Mouse (Mus musculus) adrenal gland, postnatal 14 days (tissue): ENCODE data around the gene Ndufb2. TPM values are rescaled to one million over a fixed set of nuclear protein-coding genes. Genes with fewer than 3 reads are reported as not detected.
A peak's percentile ranks its signal among the peaks of the same experiment; 100 is the strongest.

ENCODE experiments used
- DNase-seq: peaks from one replicate; pipeline ENCODE4 v3.0.0; 2021; ENCODE audit warnings: mixed read lengths
- total RNA-seq: library from RNA; stranded (reverse); gene quantifications from 2 replicates; pipeline ENCODE4 v1.2.3, GENCODE M21; 2021

The Ndufb2 gene
- total RNA-seq, 1 experiment from 2014 or later = 288 TPM

- no peak for DNase-seq
Observed at GRCm38 (mm10) chr6:39579552-39579951, 12.8 kb upstream of the Ndufb2 start.

- DNase-seq = no peak
Observed at GRCm38 (mm10) chr6:39580558-39580957, 11.8 kb upstream of the Ndufb2 start.

GRCm38 (mm10) chr6:39581087-39581784, 11.1 kb upstream of the Ndufb2 start:
- no peak for DNase-seq

- DNase-seq = peak; percentile 21
Observed at GRCm38 (mm10) chr6:39585517-39585916, 6.9 kb upstream of the Ndufb2 start, which contains the start of gene Gm42420. TSS of gene Gm42420 (plus strand) at chr6:39585753.

- no peak for DNase-seq
Observed at GRCm38 (mm10) chr6:39591481-39591880, 893 bp upstream of the Ndufb2 start.

- no peak for DNase-seq
Observed at GRCm38 (mm10) chr6:39600851-39601250, 8.5 kb downstream of the Ndufb2 start.

- no peak for DNase-seq
Observed at GRCm38 (mm10) chr6:39601828-39602227, 9.5 kb downstream of the Ndufb2 start.

- no peak for DNase-seq
Observed at GRCm38 (mm10) chr6:39604565-39604964, 12.2 kb downstream of the Ndufb2 start.

GRCm38 (mm10) chr6:39606056-39606455, 13.7 kb downstream of the Ndufb2 start:
- DNase-seq = no peak

- no peak for DNase-seq
Observed at GRCm38 (mm10) chr6:39606862-39607261, 14.5 kb downstream of the Ndufb2 start.

- DNase-seq = no peak
Observed at GRCm38 (mm10) chr6:39607365-39607764, 15.0 kb downstream of the Ndufb2 start.

- DNase-seq = no peak
Observed at GRCm38 (mm10) chr6:39610207-39610606, 17.8 kb downstream of the Ndufb2 start.

GRCm38 (mm10) chr6:39611296-39611695, 18.9 kb downstream of the Ndufb2 start:
- DNase-seq = no peak

Other genes with a start within 250 kb of the Ndufb2 start
- gene Slc37a3, start 214.9 kb upstream of the Ndufb2 start, total RNA-seq = 32.3 and 36.5 TPM in 2 replicates
- 0.48 and 1.4 TPM in 2 replicates for gene Rab19, start 211.4 kb upstream of the Ndufb2 start, total RNA-seq
- gene Mkrn1, start 172.1 kb upstream of the Ndufb2 start, total RNA-seq = 94.2 and 101 TPM in 2 replicates
- gene Dennd2a, start 34.7 kb upstream of the Ndufb2 start, total RNA-seq = 11.7 and 14.4 TPM in 2 replicates
- gene Adck2, start 18.7 kb upstream of the Ndufb2 start, total RNA-seq = 23.5 and 28.0 TPM in 2 replicates
- gene Gm42420, start 6.8 kb upstream of the Ndufb2 start, total RNA-seq = 1.5 and 1.8 TPM in 2 replicates
- 30.9 and 35.4 TPM in 2 replicates for gene Braf, start 132.9 kb downstream of the Ndufb2 start, total RNA-seq
- gene Mrps33, start 218.4 kb downstream of the Ndufb2 start, total RNA-seq = 79.0 and 91.7 TPM in 2 replicates